Mouse (Mus musculus): ENCODE measurements around the gene Syngap1. TPM values are rescaled to one million over a fixed set of nuclear protein-coding genes. Genes with fewer than 3 reads are reported as not detected.

Gene Syngap1
- polyA plus RNA-seq, 1 experiment from 2014 or later = 1.5 TPM

- H3K4me1 ChIP-seq (ENCODE audit: control insufficient read depth in 2 of 2, insufficient read depth in 2 of 2, low read length in 2 of 2) = peaks cover 19 to 36% of the 10 kb centered on the region in 2 experiments
- ATAC-seq (ENCODE audit: insufficient number of reproducible peaks, insufficient read depth, low FRiP score, low read depth) = no peak
- no peaks in the 10 kb centered on the region for H3K27me3 ChIP-seq (ENCODE audit: control insufficient read depth, insufficient read depth, low read length)
- H3K4me3 ChIP-seq (ENCODE audit: control insufficient read depth in 1 of 2, insufficient read depth in 1 of 2, low read depth in 1 of 2, low read length in 2 of 2) = no peak overlapping the region
- H3K36me3 ChIP-seq (ENCODE audit: control insufficient read depth, insufficient read depth, low read length) = peaks cover 41% of the 10 kb centered on the region
- no peak overlapping the region for H3K27ac ChIP-seq (replicated peaks in 1 of 2; ENCODE audit: control insufficient read depth in 1 of 2, insufficient read depth in 1 of 2, low read depth in 2 of 2, low read length in 2 of 2)
- no peak overlapping the region; the same call in 1 of the 2 replicates for H3K9ac ChIP-seq (ENCODE audit: low read length)
- peak overlapping the region; percentile 76; the same call in 1 of the 2 replicates for H3K4me2 ChIP-seq (ENCODE audit: low read length)
- H3K9me3 ChIP-seq (ENCODE audit: control insufficient read depth, low read length) = no peaks in the 10 kb centered on the region
- WGBS = 88% methylated on average over 15 of the region's 15 CpGs
Observed at GRCm38 (mm10) chr17:26936921-26937695, 3.9 kb upstream of the Syngap1 start.

- WGBS = 50% methylated on average over 16 of the region's 16 CpGs
- H3K4me1 ChIP-seq (ENCODE audit: control insufficient read depth in 2 of 2, insufficient read depth in 2 of 2, low read length in 2 of 2) = peaks cover 19 to 36% of the 10 kb centered on the region in 2 experiments
Observed at GRCm38 (mm10) chr17:26937883-26938695, 3.0 kb upstream of the Syngap1 start.

GRCm38 (mm10) chr17:26938731-26939130, 2.3 kb upstream of the Syngap1 start:
- H3K4me1 ChIP-seq (ENCODE audit: control insufficient read depth in 2 of 2, insufficient read depth in 2 of 2, low read length in 2 of 2) = peaks cover 17 to 33% of the 10 kb centered on the region in 2 experiments
- peak overlapping the region; percentile 70 to 78 for H3K4me3 ChIP-seq (ENCODE audit: control insufficient read depth in 1 of 2, insufficient read depth in 1 of 2, low read depth in 1 of 2, low read length in 2 of 2)
- under 1% methylated on average over 22 of the region's 22 CpGs for WGBS
- H3K9me3 ChIP-seq (ENCODE audit: control insufficient read depth, low read length) = no peaks in the 10 kb centered on the region
- peaks cover 38% of the 10 kb centered on the region for H3K36me3 ChIP-seq (ENCODE audit: control insufficient read depth, insufficient read depth, low read length)
- no peaks in the 10 kb centered on the region for H3K27me3 ChIP-seq (ENCODE audit: control insufficient read depth, insufficient read depth, low read length)
- peak overlapping the region; percentile 71 for H3K9ac ChIP-seq (ENCODE audit: low read length)
- peak overlapping the region; percentile 76 for H3K4me2 ChIP-seq (ENCODE audit: low read length)
- peak overlapping the region; percentile 72 to 87 for H3K27ac ChIP-seq (replicated peaks in 1 of 2; ENCODE audit: control insufficient read depth in 1 of 2, insufficient read depth in 1 of 2, low read depth in 2 of 2, low read length in 2 of 2)
- no peak for ATAC-seq (ENCODE audit: insufficient number of reproducible peaks, insufficient read depth, low FRiP score, low read depth)

More at GRCm38 (mm10) chr17:26937883-26938695, 3.0 kb upstream of the Syngap1 start:
- Histone ChIP-seq H3K27ac (replicated peaks in 1 of 2; ENCODE audit: control insufficient read depth in 1 of 2, insufficient read depth in 1 of 2, low read depth in 2 of 2, low read length in 2 of 2) (peak overlapping the region; percentile 72 to 87; a peak in 2 of 4 replicates), H3K27me3 (ENCODE audit: control insufficient read depth, insufficient read depth, low read length) (no peaks in the 10 kb centered on the region), H3K9me3 (ENCODE audit: control insufficient read depth, low read length) (no peaks in the 10 kb centered on the region), H3K36me3 (ENCODE audit: control insufficient read depth, insufficient read depth, low read length) (peaks cover 38% of the 10 kb centered on the region), H3K4me2 (ENCODE audit: low read length) (peak overlapping the region; percentile 76), H3K4me3 (ENCODE audit: control insufficient read depth in 1 of 2, insufficient read depth in 1 of 2, low read depth in 1 of 2, low read length in 2 of 2) (peak overlapping the region; percentile 70 to 78), H3K9ac (ENCODE audit: low read length) (peak overlapping the region; percentile 71)
- ATAC-seq (ENCODE audit: insufficient number of reproducible peaks, insufficient read depth, low FRiP score, low read depth) = no peak

GRCm38 (mm10) chr17:26939178-26939972, 1.7 kb upstream of the Syngap1 start, which contains the start of gene Cuta:
Gene Cuta, minus strand, starts transcription at chr17:26939569.
- H3K4me2 ChIP-seq (ENCODE audit: low read length) = peak within 1 kb of the TSS; percentile 76
- no peaks in the 10 kb centered on the region for H3K9me3 ChIP-seq (ENCODE audit: control insufficient read depth, low read length)
- H3K4me1 ChIP-seq (ENCODE audit: control insufficient read depth in 2 of 2, insufficient read depth in 2 of 2, low read length in 2 of 2) = peaks cover 17 to 28% of the 10 kb centered on the region in 2 experiments
- no peaks in the 10 kb centered on the region for H3K27me3 ChIP-seq (ENCODE audit: control insufficient read depth, insufficient read depth, low read length)
- under 1% methylated on average over 70 of the region's 70 CpGs for WGBS
- peaks cover 35% of the 10 kb centered on the region for H3K36me3 ChIP-seq (ENCODE audit: control insufficient read depth, insufficient read depth, low read length)
- H3K9ac ChIP-seq (ENCODE audit: low read length) = peak within 1 kb of the TSS; percentile 81
- peak within 1 kb of the TSS; percentile 87 to 91 for H3K27ac ChIP-seq (replicated peaks in 1 of 2; ENCODE audit: control insufficient read depth in 1 of 2, insufficient read depth in 1 of 2, low read depth in 2 of 2, low read length in 2 of 2)
- peak within 1 kb of the TSS; percentile 70 to 78 for H3K4me3 ChIP-seq (ENCODE audit: control insufficient read depth in 1 of 2, insufficient read depth in 1 of 2, low read depth in 1 of 2, low read length in 2 of 2)
- peak; percentile 93 for ATAC-seq (ENCODE audit: insufficient number of reproducible peaks, insufficient read depth, low FRiP score, low read depth)

GRCm38 (mm10) chr17:26939973-26940300, 1.1 kb upstream of the Syngap1 start:
- H3K4me1 ChIP-seq (ENCODE audit: control insufficient read depth in 2 of 2, insufficient read depth in 2 of 2, low read length in 2 of 2) = peaks cover 17 to 28% of the 10 kb centered on the region in 2 experiments
- H3K27ac ChIP-seq (replicated peaks in 1 of 2; ENCODE audit: control insufficient read depth in 1 of 2, insufficient read depth in 1 of 2, low read depth in 2 of 2, low read length in 2 of 2) = peak overlapping the region; percentile 87 to 91
- H3K36me3 ChIP-seq (ENCODE audit: control insufficient read depth, insufficient read depth, low read length) = peaks cover 30% of the 10 kb centered on the region
- H3K4me2 ChIP-seq (ENCODE audit: low read length) = peak overlapping the region; percentile 70
- H3K4me3 ChIP-seq (ENCODE audit: control insufficient read depth in 1 of 2, insufficient read depth in 1 of 2, low read depth in 1 of 2, low read length in 2 of 2) = peak overlapping the region; percentile 53 to 70
- no peaks in the 10 kb centered on the region for H3K27me3 ChIP-seq (ENCODE audit: control insufficient read depth, insufficient read depth, low read length)
- 0% methylated on average over 3 of the region's 3 CpGs for WGBS
- no peaks in the 10 kb centered on the region for H3K9me3 ChIP-seq (ENCODE audit: control insufficient read depth, low read length)
- ATAC-seq (ENCODE audit: insufficient number of reproducible peaks, insufficient read depth, low FRiP score, low read depth) = no peak
- H3K9ac ChIP-seq (ENCODE audit: low read length) = peak overlapping the region; percentile 81

- Histone ChIP-seq H3K36me3 (ENCODE audit: control insufficient read depth, insufficient read depth, low read length) (peaks cover 9% of the 10 kb centered on the region), H3K9ac (ENCODE audit: low read length) (peak overlapping the region; percentile 68), H3K27me3 (ENCODE audit: control insufficient read depth, insufficient read depth, low read length) (no peaks in the 10 kb centered on the region), H3K27ac (replicated peaks in 1 of 2; ENCODE audit: control insufficient read depth in 1 of 2, insufficient read depth in 1 of 2, low read depth in 2 of 2, low read length in 2 of 2) (peak overlapping the region in 1 of 2 experiments; percentile 57; a peak in 1 of 4 replicates), H3K4me2 (ENCODE audit: low read length) (peak overlapping the region; percentile 70), H3K4me3 (ENCODE audit: control insufficient read depth in 1 of 2, insufficient read depth in 1 of 2, low read depth in 1 of 2, low read length in 2 of 2) (peak overlapping the region; percentile 42 to 44), H3K9me3 (ENCODE audit: control insufficient read depth, low read length) (no peaks in the 10 kb centered on the region), H3K4me1 (ENCODE audit: control insufficient read depth in 2 of 2, insufficient read depth in 2 of 2, low read length in 2 of 2) (peaks cover 22 to 42% of the 10 kb centered on the region in 2 experiments)
- ATAC-seq (ENCODE audit: insufficient number of reproducible peaks, insufficient read depth, low FRiP score, low read depth) = no peak
- WGBS = 28% methylated on average over 4 of the region's 4 CpGs
Observed at GRCm38 (mm10) chr17:26941841-26942570, 953 bp downstream of the Syngap1 start.
